Mouse (Mus musculus) liver, adult 2 months (tissue): ENCODE measurements around the gene Catsper4. TPM values are rescaled to one million over a fixed set of nuclear protein-coding genes. Genes with fewer than 3 reads are reported as not detected.

Experiments
- DNase-seq: peaks from one replicate; pipeline ENCODE4 v3.0.0-alpha.2; 2011; ENCODE audit warnings: low read depth, low spot score; ENCODE audit errors: extremely low read depth
- H3K27ac ChIP-seq: fragments of 200-500 bp; replicated peaks from 2 replicates; pipeline ENCODE4 v1.5.1; 2012; ENCODE audit warnings: low read depth, mild to moderate bottlenecking, control low read depth, inconsistent platforms, low read length; ENCODE audit not compliant: insufficient read depth
- H3K27me3 ChIP-seq: fragments of 200-500 bp; 2 replicates; pipeline ENCODE4 v1.6.1; 2012; ENCODE audit warnings: mild to moderate bottlenecking, moderate library complexity, low read length, inconsistent platforms; ENCODE audit not compliant: control insufficient read depth, insufficient read depth
- H3K36me3 ChIP-seq: fragments of 200-500 bp; 2 replicates; pipeline ENCODE4 v1.6.1; 2012; ENCODE audit warnings: low read length, inconsistent platforms; ENCODE audit not compliant: control insufficient read depth, insufficient read depth
- H3K4me1 ChIP-seq: fragments of 200-500 bp; 2 replicates; pipeline ENCODE4 v1.6.1; 2011; ENCODE audit warnings: low read length; ENCODE audit not compliant: control insufficient read depth, insufficient read depth
- H3K4me3 ChIP-seq: fragments of 200-500 bp; 2 replicates; pipeline ENCODE4 v1.5.1; 2011; ENCODE audit warnings: low read depth, mild to moderate bottlenecking, control low read depth, low read length, moderate library complexity; ENCODE audit not compliant: insufficient read depth
- H3K79me2 ChIP-seq: fragments of 200-500 bp; 2 replicates; pipeline ENCODE4 v1.6.1; 2012; ENCODE audit warnings: inconsistent platforms, mild to moderate bottlenecking, low read length, moderate library complexity; ENCODE audit not compliant: control insufficient read depth, insufficient read depth
- H3K9ac ChIP-seq: fragments of 200-500 bp; 2 replicates; pipeline ENCODE4 v1.6.1; 2012; ENCODE audit warnings: low read depth, mild to moderate bottlenecking, control low read depth, inconsistent platforms, low read length
- CTCF ChIP-seq: fragments of 200-500 bp; IDR thresholded peaks from 2 replicates; pipeline ENCODE4 v1.5.1; 2011; ENCODE audit warnings: low read depth, low read length, control low read depth
- POLR2A ChIP-seq: fragments of 200-500 bp; IDR thresholded peaks from 2 replicates; pipeline ENCODE4 v1.6.1; 2011; ENCODE audit warnings: low read length, control low read depth; ENCODE audit not compliant: insufficient read depth; ENCODE audit errors: extremely low read depth
- WGBS: fragments of 180-500 bp; shearing (Covaris S2); methylation state at CpG from one replicate; pipeline ENCODE4 v1.1.7; 2018; 5-methylcytosine and 5-hydroxymethylcytosine counted together
- polyA plus RNA-seq: library from polyadenylated mRNA; depleted of rRNA; stranded (reverse); fragments of >200 nt; gene quantifications from 2 replicates; pipeline ENCODE4 v1.2.3, GENCODE M21; 2012
- total RNA-seq: library from RNA; depleted of rRNA; stranded (reverse); fragments of >200 nt; gene quantifications from 2 replicates; pipeline ENCODE4 v1.2.3, GENCODE M21; 2014

Catsper4 gene
- total and polyA plus RNA-seq, 2 experiments: not detected

GRCm38 (mm10) chr4:134181825-134182224, 45.4 kb downstream of the Catsper4 start:
- Histone ChIP-seq H3K27ac (no peak overlapping the region), H3K4me1 (peaks cover 13% of the 10 kb centered on the region), H3K4me3 (no peak overlapping the region), H3K27me3 (no peaks in the 10 kb centered on the region), H3K79me2 (peaks cover 41% of the 10 kb centered on the region), H3K9ac (no peak overlapping the region), H3K36me3 (no peaks in the 10 kb centered on the region)
- no peak for DNase-seq
- TF ChIP-seq POLR2A: no peak

GRCm38 (mm10) chr4:134181112-134181511, 46.1 kb downstream of the Catsper4 start:
- no peaks in the 10 kb centered on the region for H3K36me3 ChIP-seq
- WGBS: 83% methylated on average over 1 of the region's 1 CpGs
- no peaks in the 10 kb centered on the region for H3K27me3 ChIP-seq
- peaks cover 39% of the 10 kb centered on the region for H3K79me2 ChIP-seq
- H3K9ac ChIP-seq: no peak overlapping the region
- peaks cover 12% of the 10 kb centered on the region for H3K4me1 ChIP-seq
- H3K4me3 ChIP-seq: no peak overlapping the region
- TF ChIP-seq POLR2A: no peak
- TF ChIP-seq CTCF: no peak
- DNase-seq: no peak
- no peak overlapping the region for H3K27ac ChIP-seq

GRCm38 (mm10) chr4:134172391-134172790, 54.8 kb downstream of the Catsper4 start:
- H3K4me3 ChIP-seq: no peak overlapping the region
- 60% methylated on average over 3 of the region's 3 CpGs for WGBS
- H3K36me3 ChIP-seq: peaks cover 6% of the 10 kb centered on the region; the same call in 1 of the 2 replicates
- no peak for DNase-seq
- H3K4me1 ChIP-seq: no peaks in the 10 kb centered on the region
- H3K9ac ChIP-seq: no peak overlapping the region
- no peaks in the 10 kb centered on the region for H3K27me3 ChIP-seq
- TF ChIP-seq CTCF (no peak), POLR2A (no peak)
- H3K79me2 ChIP-seq: peaks cover 13% of the 10 kb centered on the region; the same call in 1 of the 2 replicates
- no peak overlapping the region for H3K27ac ChIP-seq

GRCm38 (mm10) chr4:134166906-134167305, 60.3 kb downstream of the Catsper4 start:
- Histone ChIP-seq H3K9ac (no peak overlapping the region), H3K4me1 (peaks cover 2% of the 10 kb centered on the region; the same call in 1 of the 2 replicates), H3K4me3 (no peak overlapping the region), H3K27me3 (no peaks in the 10 kb centered on the region), H3K36me3 (peaks cover 22% of the 10 kb centered on the region), H3K27ac (no peak overlapping the region), H3K79me2 (peaks cover 4% of the 10 kb centered on the region; the same call in 1 of the 2 replicates)
- 90% methylated on average over 3 of the region's 3 CpGs for WGBS
- DNase-seq: no peak
- no peak for TF ChIP-seq POLR2A
- TF ChIP-seq CTCF: peak; percentile 14; the same call in 1 of the 2 replicates

- Histone ChIP-seq H3K4me1 (peaks cover 2% of the 10 kb centered on the region; the same call in 1 of the 2 replicates), H3K79me2 (peaks cover 4% of the 10 kb centered on the region; the same call in 1 of the 2 replicates), H3K9ac (no peak overlapping the region), H3K27ac (no peak overlapping the region), H3K4me3 (no peak overlapping the region), H3K36me3 (peaks cover 17% of the 10 kb centered on the region), H3K27me3 (no peaks in the 10 kb centered on the region)
- peak; percentile 76 for DNase-seq
- WGBS: 53% methylated on average over 3 of the region's 3 CpGs
- no peak for TF ChIP-seq CTCF
- TF ChIP-seq POLR2A: no peak
Observed at GRCm38 (mm10) chr4:134165548-134166465, 61.4 kb downstream of the Catsper4 start.

- peak overlapping the region; percentile 15; the same call in 1 of the 2 replicates for H3K9ac ChIP-seq
Observed at GRCm38 (mm10) chr4:134165024-134165423, 62.2 kb downstream of the Catsper4 start.

More at GRCm38 (mm10) chr4:134165024-134165423, 62.2 kb downstream of the Catsper4 start:
- Histone ChIP-seq H3K79me2 (peaks cover 4% of the 10 kb centered on the region; the same call in 1 of the 2 replicates), H3K4me1 (peaks cover 2% of the 10 kb centered on the region; the same call in 1 of the 2 replicates), H3K27ac (peak overlapping the region; percentile 37), H3K4me3 (no peak overlapping the region), H3K27me3 (no peaks in the 10 kb centered on the region), H3K36me3 (peaks cover 17% of the 10 kb centered on the region)
- peak; percentile 74 for DNase-seq
- WGBS: 8% methylated on average over 6 of the region's 6 CpGs
- TF ChIP-seq POLR2A (no peak), CTCF (no peak)
